Mouse (Mus musculus) splenic B cell, adult 2 months (primary cell): ENCODE measurements around the gene Dglucy.

Experiments used
- DNase-seq: peaks from one replicate; pipeline ENCODE4 v3.0.0-alpha.2; 2011; ENCODE audit warnings: low read depth, low spot score
- H3K27me3 ChIP-seq: 2 replicates; pipeline ENCODE4 v1.6.1; 2012; ENCODE audit warnings: mild to moderate bottlenecking, low read length, moderate library complexity, mixed read lengths; ENCODE audit not compliant: control insufficient read depth, poor library complexity, insufficient read depth, severe bottlenecking
- H3K36me3 ChIP-seq: 2 replicates; pipeline ENCODE4 v1.6.1; 2012; ENCODE audit warnings: mild to moderate bottlenecking, low read length, moderate library complexity, mixed read lengths; ENCODE audit not compliant: control insufficient read depth, poor library complexity, insufficient read depth, severe bottlenecking

Dglucy gene

GRCm38 (mm10) chr12:100931653-100932052 lies 152.8 kb downstream of the Dglucy start:
- no peaks in the 10 kb centered on the region for H3K27me3 ChIP-seq
- H3K36me3 ChIP-seq = peaks cover 19% of the 10 kb centered on the region
- no peak for DNase-seq

GRCm38 (mm10) chr12:100934796-100935195 lies 155.9 kb downstream of the Dglucy start:
- no peak for DNase-seq
- Histone ChIP-seq H3K36me3 (peaks cover 20% of the 10 kb centered on the region), H3K27me3 (no peaks in the 10 kb centered on the region)

GRCm38 (mm10) chr12:100936116-100936515 lies 157.3 kb downstream of the Dglucy start:
- DNase-seq = peak; percentile 82
- peaks cover 17% of the 10 kb centered on the region for H3K36me3 ChIP-seq

GRCm38 (mm10) chr12:100936737-100937136 lies 157.9 kb downstream of the Dglucy start:
- H3K36me3 ChIP-seq = peaks cover 17% of the 10 kb centered on the region
- DNase-seq = no peak
- no peaks in the 10 kb centered on the region for H3K27me3 ChIP-seq

More at GRCm38 (mm10) chr12:100936116-100936515, 157.3 kb downstream of the Dglucy start:
- no peaks in the 10 kb centered on the region for H3K27me3 ChIP-seq

- peaks cover 23% of the 10 kb centered on the region for H3K36me3 ChIP-seq
- no peak for DNase-seq
- H3K27me3 ChIP-seq = no peaks in the 10 kb centered on the region
Observed at GRCm38 (mm10) chr12:100937441-100938360, 158.8 kb downstream of the Dglucy start.

GRCm38 (mm10) chr12:100941361-100941760 lies 162.5 kb downstream of the Dglucy start:
- H3K27me3 ChIP-seq = no peaks in the 10 kb centered on the region
- peaks cover 21% of the 10 kb centered on the region for H3K36me3 ChIP-seq
- DNase-seq = no peak

- no peak for DNase-seq
- Histone ChIP-seq H3K27me3 (no peaks in the 10 kb centered on the region), H3K36me3 (peaks cover 25% of the 10 kb centered on the region)
Observed at GRCm38 (mm10) chr12:100943146-100943545, 164.3 kb downstream of the Dglucy start.

- no peak for DNase-seq
- Histone ChIP-seq H3K27me3 (no peaks in the 10 kb centered on the region), H3K36me3 (peaks cover 28% of the 10 kb centered on the region)
Observed at GRCm38 (mm10) chr12:100944921-100945336, 166.1 kb downstream of the Dglucy start.

GRCm38 (mm10) chr12:100945501-100945900 lies 166.6 kb downstream of the Dglucy start:
- Histone ChIP-seq H3K27me3 (no peaks in the 10 kb centered on the region), H3K36me3 (peaks cover 25% of the 10 kb centered on the region)
- no peak for DNase-seq

- no peaks in the 10 kb centered on the region for H3K27me3 ChIP-seq
- DNase-seq = no peak
- peaks cover 23% of the 10 kb centered on the region for H3K36me3 ChIP-seq
Observed at GRCm38 (mm10) chr12:100945948-100946347, 167.1 kb downstream of the Dglucy start.
